Mouse (Mus musculus): ENCODE data around the gene Klhl32.
"Not testable (repeated sequence)": the region's sequence is repeated elsewhere in the genome, so short reads cannot be mapped to it uniquely, and the experiment has no call there.

Gene Klhl32

GRCm38 (mm10) chr4:24850401-24851325 is at the start of gene Klhl32:
Klhl32 (minus strand) TSS chr4:24851124.
- peak; percentile 85 for ATAC-seq (ENCODE audit: low TSS enrichment)

- no peak for ATAC-seq (ENCODE audit: low TSS enrichment)
These were observed 48.2 kb upstream of the Klhl32 start for GRCm38 (mm10) chr4:24899146-24899545.

- ATAC-seq (ENCODE audit: low TSS enrichment): no peak
These were observed 47.7 kb upstream of the Klhl32 start for GRCm38 (mm10) chr4:24898636-24899035.

DNA sequence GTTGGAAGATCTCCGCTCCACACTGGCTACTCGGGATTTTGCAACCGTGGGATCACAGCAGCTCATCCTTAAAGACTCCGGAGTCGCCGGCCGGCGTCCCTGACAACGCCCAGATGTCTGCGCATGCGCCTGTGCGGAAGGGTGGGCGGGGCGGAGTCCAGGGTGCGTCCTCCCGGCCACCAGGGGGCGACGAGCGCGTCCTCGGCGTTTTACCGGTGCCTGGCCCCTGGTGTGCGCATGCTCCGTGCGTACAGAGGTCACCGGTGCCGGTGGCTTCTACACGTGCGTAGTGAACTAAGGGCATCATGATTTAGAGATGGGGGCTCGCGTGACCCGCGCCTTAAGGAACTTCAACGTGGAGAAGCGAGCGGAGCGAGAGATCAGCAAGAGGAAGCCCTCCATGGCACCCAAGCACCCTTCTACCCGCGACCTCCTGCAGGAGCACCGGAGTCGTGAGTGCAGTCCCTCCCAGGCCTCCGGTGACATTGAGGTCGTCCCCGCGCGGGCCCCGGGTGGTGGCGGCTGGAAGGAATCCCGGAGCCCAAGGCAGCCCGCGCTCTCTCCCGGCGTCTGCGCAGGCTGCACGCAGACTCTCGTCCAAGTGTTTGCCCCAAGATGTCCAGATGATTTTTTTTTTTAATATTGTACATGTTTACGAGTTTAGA is 47.1 kb upstream of the Klhl32 start, which contains the start of gene Ndufaf4:
Gene Ndufaf4 (plus strand): TSS at position 233 of the 665 bp plus-strand sequence.
- ATAC-seq (ENCODE audit: low TSS enrichment): peak; percentile 91

DNA sequence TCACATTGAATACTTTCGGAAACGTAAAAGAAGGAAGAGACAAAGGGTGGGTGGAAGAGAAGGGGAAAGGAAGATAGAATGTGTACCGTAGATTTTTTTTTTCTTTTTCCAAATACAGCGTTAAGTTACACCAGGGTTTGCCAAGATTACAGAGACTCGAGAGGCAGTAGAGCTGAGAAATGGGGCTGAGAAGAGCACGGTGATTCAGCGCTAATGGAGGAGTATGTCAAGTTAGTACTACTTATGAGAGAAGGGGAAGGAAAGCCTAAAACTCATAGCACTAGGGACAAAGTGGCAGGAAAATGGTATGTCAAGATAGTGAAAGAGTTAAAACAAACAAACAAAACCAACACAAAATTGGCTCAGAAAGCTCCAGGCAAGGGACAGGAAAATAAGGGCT is 46.4 kb upstream of the Klhl32 start:
- ATAC-seq (ENCODE audit: low TSS enrichment): peak; percentile 77

GRCm38 (mm10) chr4:24896829-24897228 is 45.9 kb upstream of the Klhl32 start:
- ATAC-seq (ENCODE audit: low TSS enrichment): peak; percentile 62

GRCm38 (mm10) chr4:24894625-24895024 is 43.7 kb upstream of the Klhl32 start:
- no peak for ATAC-seq (ENCODE audit: low TSS enrichment)

GRCm38 (mm10) chr4:24892293-24892692 is 41.4 kb upstream of the Klhl32 start:
- not testable (repeated sequence) for ATAC-seq (ENCODE audit: low TSS enrichment)

GRCm38 (mm10) chr4:24889386-24889785 is 38.5 kb upstream of the Klhl32 start:
- not testable (repeated sequence) for ATAC-seq (ENCODE audit: low TSS enrichment)

GRCm38 (mm10) chr4:24869230-24869629 is 18.3 kb upstream of the Klhl32 start:
- ATAC-seq (ENCODE audit: low TSS enrichment): no peak

DNA sequence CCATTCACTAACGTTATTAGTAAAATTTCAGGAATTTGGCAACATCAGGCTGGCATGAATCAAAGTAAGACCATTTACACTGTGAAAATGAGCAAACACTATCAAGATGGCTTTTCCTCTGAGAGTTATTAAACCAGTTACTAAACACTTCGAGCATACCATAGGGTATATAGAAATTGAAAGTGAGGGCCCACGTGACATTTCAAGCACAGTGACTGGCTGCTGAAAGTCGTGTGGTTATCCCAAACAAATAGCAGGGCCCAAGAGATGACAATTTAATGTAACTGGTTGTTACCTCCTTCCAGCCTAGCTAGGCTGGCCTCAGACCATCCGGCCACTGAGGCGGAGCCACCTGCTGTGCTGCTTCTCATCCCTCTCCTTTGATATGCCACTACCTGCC is 14.8 kb upstream of the Klhl32 start:
- ATAC-seq (ENCODE audit: low TSS enrichment): no peak

DNA sequence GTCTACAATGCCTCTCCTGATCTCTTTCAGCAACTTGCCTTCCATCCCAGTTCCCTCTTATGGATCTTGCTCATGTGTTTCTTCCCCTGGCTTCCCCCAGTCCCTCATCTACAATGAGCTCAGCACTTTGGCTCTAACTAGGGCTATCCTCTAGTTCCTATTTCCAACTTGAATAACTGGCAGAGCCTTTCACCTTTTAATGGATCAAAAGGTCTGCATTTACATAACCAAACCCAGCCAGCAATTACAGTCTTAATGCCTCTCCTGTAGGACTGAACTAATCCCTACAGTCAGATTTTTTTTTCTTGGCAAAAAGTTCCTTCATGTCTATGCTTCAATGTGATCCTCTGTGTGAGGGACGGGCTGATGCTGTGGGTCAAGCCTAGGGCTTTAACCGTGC is 3.5 kb downstream of the Klhl32 start:
- ATAC-seq (ENCODE audit: low TSS enrichment): no peak

DNA sequence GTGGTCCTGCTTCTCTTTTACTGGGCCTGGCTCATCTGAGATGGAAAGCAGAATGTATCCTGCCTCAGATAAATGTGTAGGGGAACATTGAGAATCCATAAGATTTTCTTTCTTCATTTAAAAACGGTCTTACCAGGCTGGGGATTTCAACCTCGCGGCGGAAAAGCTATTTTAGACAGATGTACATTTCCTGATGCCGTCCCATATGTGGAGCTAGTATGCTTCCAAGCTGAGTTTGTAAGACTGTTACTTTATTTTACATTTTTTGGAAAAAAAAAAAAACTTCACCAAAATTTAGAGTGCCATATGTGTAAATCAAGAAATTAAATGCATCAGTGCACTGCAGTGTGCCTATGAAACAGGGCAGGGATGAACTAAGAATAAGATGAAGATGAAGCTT is 5.4 kb downstream of the Klhl32 start:
- peak; percentile 62 for ATAC-seq (ENCODE audit: low TSS enrichment)

GRCm38 (mm10) chr4:24838567-24838966 is 12.4 kb downstream of the Klhl32 start:
- no peak for ATAC-seq (ENCODE audit: low TSS enrichment)

GRCm38 (mm10) chr4:24835555-24835954 is 15.4 kb downstream of the Klhl32 start:
- no peak for ATAC-seq (ENCODE audit: low TSS enrichment)

GRCm38 (mm10) chr4:24808316-24808715 is 42.6 kb downstream of the Klhl32 start:
- peak; percentile 98 for ATAC-seq (ENCODE audit: low TSS enrichment)

GRCm38 (mm10) chr4:24801881-24802280 is 49.0 kb downstream of the Klhl32 start:
- ATAC-seq (ENCODE audit: low TSS enrichment): no peak

DNA sequence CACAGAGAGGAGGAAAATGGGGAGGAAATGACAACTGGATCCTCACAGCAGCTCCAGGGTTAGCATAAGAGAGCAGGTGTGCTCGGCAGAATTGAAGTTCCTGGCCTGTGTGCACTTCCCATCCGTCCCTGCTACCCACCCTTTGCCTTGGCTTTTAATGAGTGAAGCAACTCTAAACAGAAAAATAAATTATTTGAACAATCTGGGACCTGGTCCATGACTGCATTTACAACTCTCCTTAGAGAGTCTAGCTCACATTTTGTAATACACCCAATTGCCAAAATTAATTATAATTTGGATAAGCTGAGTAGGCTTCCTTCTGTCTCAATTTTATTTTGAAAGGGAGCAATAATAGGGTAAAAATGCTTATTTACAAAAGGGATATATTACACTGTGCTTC is 49.6 kb downstream of the Klhl32 start:
- no peak for ATAC-seq (ENCODE audit: low TSS enrichment)

DNA sequence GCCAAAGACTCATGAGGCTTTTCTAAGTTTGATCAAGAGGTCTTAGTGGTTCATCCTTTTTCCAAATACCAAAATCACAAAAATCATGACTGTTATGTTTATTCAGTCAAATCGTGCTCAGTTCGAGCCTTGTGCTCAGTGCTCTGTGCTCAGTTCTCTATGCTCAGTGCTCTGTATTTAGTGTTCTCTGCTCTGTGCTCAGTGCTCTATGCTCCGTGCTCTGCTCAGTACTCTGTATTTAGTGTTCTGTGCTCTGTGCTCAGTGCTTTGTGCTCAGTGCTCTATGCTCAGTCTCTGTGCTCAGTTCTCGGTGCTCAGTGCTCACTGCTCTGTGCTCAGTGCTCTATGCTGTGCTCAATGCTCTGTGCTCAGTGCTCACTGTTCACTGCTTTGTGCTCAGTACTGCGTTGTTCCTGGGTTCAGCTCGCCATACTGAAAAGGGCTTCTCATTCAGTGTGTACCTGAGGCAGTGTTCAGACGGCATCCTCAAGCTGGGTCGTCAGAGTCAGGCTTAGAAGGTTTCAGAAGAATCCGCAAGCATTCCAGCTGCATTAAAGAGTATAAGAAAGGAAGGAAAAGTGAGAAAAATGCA is 50.5 kb downstream of the Klhl32 start:
- ATAC-seq (ENCODE audit: low TSS enrichment): no peak

GRCm38 (mm10) chr4:24799037-24799436 is 51.9 kb downstream of the Klhl32 start:
- peak; percentile 83 for ATAC-seq (ENCODE audit: low TSS enrichment)

DNA sequence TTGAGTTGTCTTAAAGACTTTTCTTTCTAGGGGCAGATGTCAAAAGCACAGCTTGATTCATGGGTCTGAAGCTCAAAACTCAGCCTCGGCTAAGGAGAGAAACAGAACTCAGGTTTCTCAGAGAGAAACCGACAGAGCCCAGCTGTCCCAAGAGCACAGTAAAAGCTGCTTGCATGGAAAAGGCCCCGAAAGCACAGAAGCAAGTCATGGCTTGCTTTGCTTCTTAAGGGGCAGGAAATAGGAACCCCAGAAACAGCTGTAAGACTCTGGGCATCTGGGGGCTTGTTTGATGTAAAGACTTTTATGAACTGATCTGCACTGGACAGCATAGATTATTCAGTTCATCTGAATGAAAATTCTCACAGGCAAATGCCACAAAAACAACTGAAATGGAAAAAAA is 53.1 kb downstream of the Klhl32 start:
- ATAC-seq (ENCODE audit: low TSS enrichment): no peak

GRCm38 (mm10) chr4:24797280-24797679 is 53.6 kb downstream of the Klhl32 start:
- no peak for ATAC-seq (ENCODE audit: low TSS enrichment)

DNA sequence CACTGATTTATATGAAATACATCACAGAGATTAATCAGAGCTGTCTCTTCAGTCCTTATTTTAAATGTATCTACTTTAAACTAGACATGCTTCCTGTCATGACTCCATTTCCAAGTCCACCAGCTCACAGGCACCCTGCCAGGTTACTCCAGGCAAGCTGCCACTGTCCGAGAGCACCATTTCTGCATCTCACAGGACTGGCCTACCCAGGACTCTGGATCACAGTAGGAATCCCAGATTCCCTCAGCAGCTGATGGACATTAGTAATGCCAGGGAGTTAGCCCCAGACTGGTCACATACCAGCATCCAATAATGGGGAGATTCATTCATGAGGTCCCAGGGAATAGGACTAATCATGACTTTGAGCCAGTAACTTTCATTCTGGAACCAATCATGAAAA is 54.7 kb downstream of the Klhl32 start:
- no peak for ATAC-seq (ENCODE audit: low TSS enrichment)
